Mouse (Mus musculus): ENCODE data around the gene Manbal.

- TF ChIP-seq CTCF (IDR thresholded peaks at IDR 0.05; ENCODE audit: extremely low read depth, insufficient read depth, low read length), result no peak
- TF ChIP-seq POLR2A (IDR thresholded peaks at IDR 0.05; ENCODE audit: extremely low read depth, insufficient read depth, low read length), result no peak
These were observed 43.8 kb downstream of the Manbal start for GRCm38 (mm10) chr2:157411151-157411693.
